Mouse (Mus musculus) neural tube, embryonic 15.5 days (tissue): Measurements from ENCODE around the gene Foxo3. TPM values are rescaled to one million over a fixed set of nuclear protein-coding genes. Genes with fewer than 3 reads are reported as not detected.

ENCODE experiments used
- ATAC-seq: fragments of 200-750 bp; cut with Nextera tagmentation; 2 replicates; pipeline ENCODE4 v1.8.0; 2017; ENCODE audit warnings: mild to moderate bottlenecking, moderate TSS enrichment, moderate library complexity; ENCODE audit not compliant: low FRiP score
- H3K27ac ChIP-seq: fragments of 300-500 bp; sonication (generic); replicated peaks from 2 replicates; pipeline ENCODE4 v1.5.1; 2015; ENCODE audit warnings: mild to moderate bottlenecking, inconsistent platforms
- H3K27me3 ChIP-seq: fragments of 300-500 bp; sonication (generic); replicated peaks from 2 replicates; pipeline ENCODE4 v1.6.1; 2015; ENCODE audit warnings: inconsistent platforms
- H3K36me3 ChIP-seq: fragments of 300-500 bp; sonication (generic); 2 replicates; pipeline ENCODE4 v1.6.1; 2015; ENCODE audit warnings: inconsistent platforms
- H3K4me1 ChIP-seq: fragments of 300-500 bp; sonication (generic); 2 replicates; pipeline ENCODE4 v1.6.1; 2015; ENCODE audit warnings: inconsistent platforms
- H3K4me2 ChIP-seq: fragments of 300-500 bp; sonication (generic); 2 replicates; pipeline ENCODE4 v1.6.1; 2015; ENCODE audit warnings: inconsistent platforms, mild to moderate bottlenecking, moderate library complexity
- H3K4me3 ChIP-seq: fragments of 300-500 bp; sonication (generic); replicated peaks from 2 replicates; pipeline ENCODE4 v1.5.1; 2015; ENCODE audit warnings: mild to moderate bottlenecking, inconsistent platforms
- H3K9ac ChIP-seq: fragments of 300-500 bp; sonication (generic); replicated peaks from 2 replicates; pipeline ENCODE4 v1.6.1; 2015; ENCODE audit warnings: mild to moderate bottlenecking, inconsistent platforms
- H3K9me3 ChIP-seq: fragments of 300-500 bp; sonication (generic); replicated peaks from 2 replicates; pipeline ENCODE4 v1.6.1; 2016; ENCODE audit warnings: inconsistent platforms
- WGBS: fragments of 180-500 bp; shearing (Covaris S2); methylation state at CpG from one replicate; pipeline ENCODE4 v1.1.7; 2015; ENCODE audit warnings: mixed read lengths; 5-methylcytosine and 5-hydroxymethylcytosine counted together
- polyA plus RNA-seq: library from polyadenylated mRNA; unstranded; fragments of >200 nt; fragmentation: Nextera tagmentation; extraction: Ambion mirVana; gene quantifications from 2 replicates; pipeline ENCODE4 v1.2.1, GENCODE M21; 2015

Foxo3 gene
- polyA plus RNA-seq, 1 experiment from 2014 or later: 4.6 TPM

DNA sequence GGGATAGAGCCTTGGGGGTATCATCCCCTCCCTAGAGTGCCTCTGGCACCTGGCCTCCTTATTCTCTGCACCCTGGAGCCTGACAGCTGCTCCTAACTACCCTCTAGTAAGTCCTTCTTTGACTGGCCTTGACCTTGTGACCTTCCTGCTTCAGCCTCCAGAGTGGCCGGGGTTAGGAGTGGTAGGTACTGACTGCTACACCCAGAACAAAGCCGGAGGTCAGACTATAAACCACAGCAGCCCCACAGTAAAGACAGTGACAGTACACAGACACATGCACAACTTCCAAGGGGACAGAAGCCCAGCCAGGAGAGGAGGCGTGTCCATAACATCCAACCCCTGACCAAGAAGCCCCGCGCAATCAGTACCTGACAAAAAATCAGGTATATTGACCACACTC is 106.4 kb downstream of the Foxo3 start:
- no peak for ATAC-seq
- WGBS: 73% methylated on average over 5 of the region's 5 CpGs
- H3K27me3 ChIP-seq: no peaks in the 10 kb centered on the region
- H3K4me2 ChIP-seq: no peak overlapping the region
- H3K4me1 ChIP-seq: no peaks in the 10 kb centered on the region
- no peaks in the 10 kb centered on the region for H3K36me3 ChIP-seq
- no peak overlapping the region for H3K4me3 ChIP-seq
- no peak overlapping the region for H3K27ac ChIP-seq
- H3K9me3 ChIP-seq: no peaks in the 10 kb centered on the region
- H3K9ac ChIP-seq: no peak overlapping the region

- no peak for ATAC-seq
- WGBS: 61% methylated on average over 2 of the region's 2 CpGs
- H3K4me1 ChIP-seq: peaks cover 9% of the 10 kb centered on the region
- H3K9ac ChIP-seq: no peak overlapping the region
- H3K4me3 ChIP-seq: no peak overlapping the region
- H3K9me3 ChIP-seq: 0 out of 2 replicates have a peak, but pooled peaks cover 6% of the 10 kb centered on the region
- no peaks in the 10 kb centered on the region for H3K36me3 ChIP-seq
- no peak overlapping the region for H3K27ac ChIP-seq
- no peak overlapping the region for H3K4me2 ChIP-seq
- H3K27me3 ChIP-seq: no peaks in the 10 kb centered on the region
Measured at GRCm38 (mm10) chr10:42154727-42155126, 121.8 kb downstream of the Foxo3 start.

- no peak for ATAC-seq
- 43% methylated on average over 14 of the region's 14 CpGs for WGBS
- H3K4me2 ChIP-seq: no peak overlapping the region
- H3K9ac ChIP-seq: no peak overlapping the region
- H3K9me3 ChIP-seq: 0 out of 2 replicates have a peak, but pooled peaks cover 4% of the 10 kb centered on the region
- H3K36me3 ChIP-seq: no peaks in the 10 kb centered on the region
- H3K4me1 ChIP-seq: peaks cover 9% of the 10 kb centered on the region
- no peaks in the 10 kb centered on the region for H3K27me3 ChIP-seq
- no peak overlapping the region for H3K27ac ChIP-seq
- no peak overlapping the region for H3K4me3 ChIP-seq
Measured at GRCm38 (mm10) chr10:42152426-42153205, 123.9 kb downstream of the Foxo3 start.

GRCm38 (mm10) chr10:42149767-42150166 is 126.8 kb downstream of the Foxo3 start:
- no peak overlapping the region for H3K9ac ChIP-seq
- no peak overlapping the region for H3K4me3 ChIP-seq
- H3K27me3 ChIP-seq: no peaks in the 10 kb centered on the region
- H3K4me2 ChIP-seq: no peak overlapping the region
- no peaks in the 10 kb centered on the region for H3K36me3 ChIP-seq
- no peak for ATAC-seq
- H3K9me3 ChIP-seq: no peaks in the 10 kb centered on the region
- H3K27ac ChIP-seq: no peak overlapping the region
- peaks cover 9% of the 10 kb centered on the region for H3K4me1 ChIP-seq
- 93% methylated on average over 3 of the region's 3 CpGs for WGBS

- 77% methylated on average over 3 of the region's 3 CpGs for WGBS
- no peaks in the 10 kb centered on the region for H3K36me3 ChIP-seq
- no peak for ATAC-seq
Measured at GRCm38 (mm10) chr10:42148326-42148725, 128.2 kb downstream of the Foxo3 start.

DNA sequence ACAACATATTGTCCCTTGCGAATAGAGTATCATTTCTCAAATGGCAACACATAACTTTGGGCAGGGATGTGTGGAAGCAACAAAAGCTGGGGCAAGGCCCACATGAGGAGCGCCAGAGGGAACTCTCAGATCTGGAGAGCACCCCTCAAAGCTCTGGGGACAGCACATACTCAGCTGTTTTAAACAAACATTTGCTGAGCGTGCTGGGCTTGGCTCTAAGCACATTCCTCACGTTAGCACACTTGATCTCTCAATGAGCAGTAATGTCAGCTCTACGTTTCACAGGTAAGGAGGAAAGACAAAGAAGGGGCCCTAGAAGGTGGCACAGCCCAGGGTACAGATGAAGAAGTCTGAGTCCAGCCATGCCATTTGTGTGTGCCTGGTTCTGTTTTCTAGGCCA is 131.3 kb downstream of the Foxo3 start:
- H3K27ac ChIP-seq: no peak overlapping the region
- H3K27me3 ChIP-seq: no peaks in the 10 kb centered on the region
- no peak overlapping the region for H3K9ac ChIP-seq
- 77% methylated on average over 5 of the region's 5 CpGs for WGBS
- no peaks in the 10 kb centered on the region for H3K4me1 ChIP-seq
- H3K4me3 ChIP-seq: no peak overlapping the region
- H3K9me3 ChIP-seq: no peaks in the 10 kb centered on the region
- H3K4me2 ChIP-seq: no peak overlapping the region
- ATAC-seq: no peak
- H3K36me3 ChIP-seq: no peaks in the 10 kb centered on the region

More at GRCm38 (mm10) chr10:42148326-42148725, 128.2 kb downstream of the Foxo3 start:
- Histone ChIP-seq H3K4me2 (no peak overlapping the region), H3K4me3 (no peak overlapping the region), H3K4me1 (peaks cover 9% of the 10 kb centered on the region), H3K9ac (no peak overlapping the region), H3K27me3 (no peaks in the 10 kb centered on the region), H3K9me3 (no peaks in the 10 kb centered on the region), H3K27ac (no peak overlapping the region)

DNA sequence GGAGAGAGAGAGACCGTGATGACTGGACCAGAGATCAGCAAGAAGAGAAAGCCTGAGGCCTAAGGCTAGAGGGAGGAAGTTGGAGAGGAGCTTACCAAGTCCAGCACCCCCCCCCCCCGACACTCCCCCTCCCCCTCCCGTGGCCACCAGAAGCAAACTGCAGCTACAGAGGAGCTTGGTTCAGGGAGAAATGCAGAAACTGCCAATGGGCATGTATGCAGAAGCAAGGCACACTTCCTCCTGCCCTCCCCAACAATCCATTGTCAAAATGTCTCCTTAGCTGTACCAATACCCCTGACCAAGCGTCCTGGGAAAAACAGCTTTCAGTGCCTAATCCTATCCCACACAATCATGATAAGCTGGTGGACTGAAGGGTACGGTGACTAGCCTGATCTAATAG is 131.8 kb downstream of the Foxo3 start:
- ATAC-seq: no peak
- Histone ChIP-seq H3K4me3 (no peak overlapping the region), H3K9me3 (no peaks in the 10 kb centered on the region), H3K36me3 (no peaks in the 10 kb centered on the region), H3K27ac (no peak overlapping the region), H3K9ac (no peak overlapping the region), H3K27me3 (no peaks in the 10 kb centered on the region), H3K4me2 (no peak overlapping the region), H3K4me1 (no peaks in the 10 kb centered on the region)
- 82% methylated on average over 5 of the region's 5 CpGs for WGBS

- H3K9me3 ChIP-seq: no peaks in the 10 kb centered on the region
- WGBS: 52% methylated on average over 2 of the region's 2 CpGs
- no peak for ATAC-seq
- no peak overlapping the region for H3K9ac ChIP-seq
- H3K4me3 ChIP-seq: no peak overlapping the region
- H3K27me3 ChIP-seq: no peaks in the 10 kb centered on the region
- H3K4me2 ChIP-seq: no peak overlapping the region
- no peak overlapping the region for H3K27ac ChIP-seq
- H3K36me3 ChIP-seq: no peaks in the 10 kb centered on the region
- H3K4me1 ChIP-seq: no peaks in the 10 kb centered on the region
Measured at GRCm38 (mm10) chr10:42144176-42144575, 132.4 kb downstream of the Foxo3 start.

- Histone ChIP-seq H3K4me3 (no peak overlapping the region), H3K27me3 (no peaks in the 10 kb centered on the region), H3K9me3 (no peaks in the 10 kb centered on the region), H3K36me3 (no peaks in the 10 kb centered on the region), H3K27ac (no peak overlapping the region), H3K9ac (no peak overlapping the region), H3K4me2 (no peak overlapping the region), H3K4me1 (no peaks in the 10 kb centered on the region)
- no peak for ATAC-seq
- WGBS: 86% methylated on average over 1 of the region's 1 CpGs
Measured at GRCm38 (mm10) chr10:42142791-42143190, 133.8 kb downstream of the Foxo3 start.

GRCm38 (mm10) chr10:42142081-42142480 is 134.5 kb downstream of the Foxo3 start:
- Histone ChIP-seq H3K4me3 (no peak overlapping the region), H3K27me3 (no peaks in the 10 kb centered on the region), H3K36me3 (no peaks in the 10 kb centered on the region), H3K4me1 (no peaks in the 10 kb centered on the region), H3K9me3 (no peaks in the 10 kb centered on the region), H3K4me2 (no peak overlapping the region), H3K9ac (no peak overlapping the region), H3K27ac (no peak overlapping the region)
- ATAC-seq: no peak
- 69% methylated on average over 9 of the region's 9 CpGs for WGBS

GRCm38 (mm10) chr10:42139749-42140148 is 136.8 kb downstream of the Foxo3 start:
- Histone ChIP-seq H3K4me1 (no peaks in the 10 kb centered on the region), H3K27me3 (no peaks in the 10 kb centered on the region), H3K36me3 (no peaks in the 10 kb centered on the region), H3K27ac (no peak overlapping the region), H3K4me3 (no peak overlapping the region), H3K4me2 (no peak overlapping the region), H3K9ac (no peak overlapping the region), H3K9me3 (no peaks in the 10 kb centered on the region)
- WGBS: 92% methylated on average over 1 of the region's 1 CpGs
- no peak for ATAC-seq

- Histone ChIP-seq H3K27me3 (no peaks in the 10 kb centered on the region), H3K4me2 (no peak overlapping the region), H3K27ac (no peak overlapping the region), H3K36me3 (no peaks in the 10 kb centered on the region), H3K4me3 (no peak overlapping the region), H3K9me3 (no peaks in the 10 kb centered on the region), H3K4me1 (no peaks in the 10 kb centered on the region), H3K9ac (no peak overlapping the region)
- 74% methylated on average over 14 of the region's 14 CpGs for WGBS
- no peak for ATAC-seq
Measured at GRCm38 (mm10) chr10:42134759-42135702, 141.5 kb downstream of the Foxo3 start.
